Mouse (Mus musculus) liver, postnatal 0 days (tissue): ENCODE data around the gene Slc39a11. TPM values are rescaled to one million over a fixed set of nuclear protein-coding genes. Genes with fewer than 3 reads are reported as not detected.

ENCODE experiments used
- ATAC-seq: fragments of 200-750 bp; cut with Nextera tagmentation; 2 replicates; pipeline ENCODE4 v1.8.0; 2017; ENCODE audit warnings: mild to moderate bottlenecking, moderate library complexity
- DNase-seq: peaks from one replicate; pipeline ENCODE4 v3.0.0-alpha.2; 2016
- H3K27ac ChIP-seq: fragments of 300-500 bp; sonication (generic); 2 replicates; pipeline ENCODE4 v1.5.1; 2014; ENCODE audit warnings: antibody characterized with exemption, moderate library complexity, mild to moderate bottlenecking, low read depth
- H3K27me3 ChIP-seq: fragments of 300-500 bp; sonication (generic); 2 replicates; pipeline ENCODE4 v1.6.1; 2014; ENCODE audit warnings: low read length, control low read depth, mixed read lengths; ENCODE audit not compliant: insufficient read depth
- H3K36me3 ChIP-seq: fragments of 300-500 bp; sonication (generic); replicated peaks from 2 replicates; pipeline ENCODE4 v1.6.1; 2014; ENCODE audit warnings: mild to moderate bottlenecking, control low read depth, low read length, moderate library complexity, mixed read lengths; ENCODE audit not compliant: insufficient read depth
- H3K4me1 ChIP-seq: fragments of 300-500 bp; sonication (generic); 2 replicates; pipeline ENCODE4 v1.6.1; 2014; ENCODE audit warnings: antibody characterized with exemption, mild to moderate bottlenecking, control low read depth; ENCODE audit not compliant: insufficient read depth
- H3K4me2 ChIP-seq: fragments of 300-500 bp; sonication (generic); 2 replicates; pipeline ENCODE4 v1.6.1; 2014; ENCODE audit warnings: low read depth, mild to moderate bottlenecking, low read length, moderate library complexity, mixed read lengths
- H3K4me3 ChIP-seq: fragments of 300-500 bp; sonication (generic); 2 replicates; pipeline ENCODE4 v1.5.1; 2014; ENCODE audit warnings: low read depth, low read length
- H3K9ac ChIP-seq: fragments of 300-500 bp; sonication (generic); replicated peaks from 2 replicates; pipeline ENCODE4 v1.6.1; 2014; ENCODE audit warnings: mild to moderate bottlenecking, moderate library complexity
- H3K9me3 ChIP-seq: fragments of 300-500 bp; sonication (generic); 2 replicates; pipeline ENCODE4 v1.6.1; 2016; ENCODE audit warnings: mild to moderate bottlenecking, control low read depth, low read length, mixed read lengths
- CTCF ChIP-seq: sonication (generic); IDR thresholded peaks from 2 replicates; pipeline ENCODE4 v1.5.1; 2016; ENCODE audit warnings: antibody characterized with exemption, low read depth
- EP300 ChIP-seq: IDR thresholded peaks from 2 replicates; pipeline ENCODE4 v1.6.1; 2016; ENCODE audit warnings: antibody characterized with exemption, low read depth, mild to moderate bottlenecking
- WGBS: fragments of 180-500 bp; shearing (Covaris S2); extraction: QIAGEN DNeasy Blood & Tissue Kit; methylation state at CpG from one replicate; pipeline ENCODE4 v1.1.7; 2014; ENCODE audit not compliant: insufficient replicate concordance; 5-methylcytosine and 5-hydroxymethylcytosine counted together
- polyA plus RNA-seq: library from polyadenylated mRNA; unstranded; fragments of >200 nt; fragmentation: Nextera tagmentation; extraction: Ambion mirVana; gene quantifications from 2 replicates; pipeline ENCODE4 v1.2.1, GENCODE M21; 2015

The Slc39a11 gene
- polyA plus RNA-seq, 1 experiment from 2014 or later, result 10.9 TPM

DNA sequence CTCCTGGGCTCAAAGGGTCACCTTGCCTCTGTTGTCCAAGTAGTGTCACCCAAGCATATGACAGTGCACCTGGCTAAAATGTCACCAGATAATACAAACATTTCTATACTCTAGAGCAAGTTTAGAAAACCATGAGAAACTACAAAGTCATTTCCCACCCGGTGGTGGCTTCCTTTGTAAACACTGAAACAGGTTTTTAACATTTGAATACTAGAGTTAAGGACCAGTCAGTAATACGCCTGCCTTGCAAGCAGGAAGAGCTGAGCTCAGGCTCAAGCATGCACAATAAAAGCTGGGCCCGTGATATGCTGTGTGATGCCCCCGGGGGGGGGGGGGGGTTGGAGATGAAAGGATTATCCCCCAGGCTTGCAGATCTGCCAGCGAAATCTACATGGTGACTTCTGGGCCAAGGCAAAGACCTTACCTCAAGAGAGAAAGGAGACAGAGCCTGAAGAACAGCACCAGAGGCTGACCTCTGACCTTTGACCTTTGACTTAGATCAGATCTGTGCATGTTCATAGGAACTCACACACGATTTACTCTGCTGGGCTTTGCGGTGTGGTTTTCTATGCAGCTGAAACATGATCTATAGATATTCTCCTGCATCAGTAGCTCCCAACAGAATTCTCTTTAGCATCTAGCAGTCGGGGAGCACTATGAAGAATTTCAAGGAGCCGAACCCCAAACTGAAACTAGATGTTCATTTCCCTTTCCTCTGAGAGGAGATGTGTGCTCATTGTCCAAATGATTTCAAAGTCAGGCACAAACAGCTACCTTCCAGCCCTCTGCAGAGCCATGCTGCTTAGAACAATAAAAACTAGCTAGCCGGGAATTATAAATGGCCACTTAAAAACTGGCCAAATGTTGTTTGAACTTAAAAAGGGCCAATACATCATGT lies 267.0 kb downstream of the Slc39a11 start:
- Histone ChIP-seq H3K36me3 (no peaks in the 10 kb centered on the region), H3K9me3 (no peaks in the 10 kb centered on the region), H3K4me1 (no peaks in the 10 kb centered on the region), H3K27ac (no peak overlapping the region), H3K4me3 (no peak overlapping the region), H3K4me2 (no peak overlapping the region), H3K27me3 (no peaks in the 10 kb centered on the region), H3K9ac (no peak overlapping the region)
- DNase-seq (no peak), ATAC-seq (no peak)
- WGBS, result 57% methylated on average over 10 of the region's 10 CpGs
- no peak for TF ChIP-seq EP300
- no peak for TF ChIP-seq CTCF

DNA sequence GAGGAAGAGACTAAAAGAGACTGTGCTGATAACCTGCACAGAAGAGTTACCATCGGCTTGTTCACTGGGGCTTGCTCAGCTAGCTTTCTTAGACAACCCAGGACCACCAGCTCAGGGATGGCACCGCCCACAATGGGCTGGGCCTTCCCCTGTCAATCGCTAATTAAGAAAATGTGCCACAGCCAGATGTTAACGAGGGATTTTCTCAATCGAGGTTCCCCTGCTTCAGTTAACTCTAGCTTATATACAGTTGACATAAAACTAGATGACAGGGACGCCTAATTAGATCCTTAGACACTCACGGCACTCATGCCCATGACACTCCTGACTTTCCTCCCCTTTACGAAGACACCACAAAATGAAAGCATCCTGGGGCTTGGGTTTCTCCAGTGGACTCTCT lies 268.3 kb downstream of the Slc39a11 start:
- no peak for DNase-seq
- WGBS, result 78% methylated on average over 8 of the region's 8 CpGs
- TF ChIP-seq EP300, result no peak
- TF ChIP-seq CTCF, result no peak
- Histone ChIP-seq H3K27me3 (no peaks in the 10 kb centered on the region), H3K4me3 (no peak overlapping the region), H3K36me3 (no peaks in the 10 kb centered on the region; the same call in 1 of the 2 replicates), H3K4me1 (no peaks in the 10 kb centered on the region), H3K27ac (no peak overlapping the region), H3K4me2 (no peak overlapping the region), H3K9ac (no peak overlapping the region), H3K9me3 (no peaks in the 10 kb centered on the region)
- no peak for ATAC-seq

- Histone ChIP-seq H3K27me3 (no peaks in the 10 kb centered on the region), H3K4me2 (no peak overlapping the region), H3K4me1 (no peaks in the 10 kb centered on the region), H3K9me3 (0 out of 2 replicates have a peak, but pooled peaks cover 3% of the 10 kb centered on the region), H3K36me3 (no peaks in the 10 kb centered on the region; the same call in 1 of the 2 replicates), H3K4me3 (no peak overlapping the region), H3K27ac (no peak overlapping the region), H3K9ac (no peak overlapping the region)
- 84% methylated on average over 9 of the region's 9 CpGs for WGBS
- TF ChIP-seq CTCF (no peak), EP300 (no peak)
- ATAC-seq, result no peak
- no peak for DNase-seq
Measured at GRCm38 (mm10) chr11:113378867-113379266, 271.0 kb downstream of the Slc39a11 start.

DNA sequence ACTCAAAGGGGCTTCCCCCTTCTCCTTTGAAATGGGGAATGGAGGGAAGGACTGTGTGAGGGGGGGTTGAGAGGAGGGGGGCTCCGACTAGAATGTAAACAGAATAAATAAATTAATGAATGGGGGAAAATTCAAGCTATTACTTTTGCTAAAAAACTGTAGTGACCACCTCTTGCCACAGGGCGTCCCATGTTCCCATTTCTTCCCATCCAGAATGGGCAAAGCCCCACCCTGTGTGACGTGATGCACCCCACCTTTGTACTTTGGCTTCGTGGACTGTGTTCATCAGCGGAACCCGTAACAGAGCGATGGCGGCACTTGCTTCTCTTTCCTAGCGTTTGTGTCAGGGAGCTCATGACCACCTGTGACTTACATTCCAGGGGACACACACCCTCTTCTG lies 273.8 kb downstream of the Slc39a11 start:
- Histone ChIP-seq H3K4me1 (no peaks in the 10 kb centered on the region), H3K36me3 (no peaks in the 10 kb centered on the region; the same call in 1 of the 2 replicates), H3K4me2 (no peak overlapping the region), H3K4me3 (no peak overlapping the region), H3K27me3 (no peaks in the 10 kb centered on the region), H3K9me3 (0 out of 2 replicates have a peak, but pooled peaks cover 3% of the 10 kb centered on the region), H3K9ac (no peak overlapping the region), H3K27ac (no peak overlapping the region)
- 79% methylated on average over 9 of the region's 9 CpGs for WGBS
- no peak for TF ChIP-seq CTCF
- TF ChIP-seq EP300, result no peak
- no peak for ATAC-seq
- no peak for DNase-seq

DNA sequence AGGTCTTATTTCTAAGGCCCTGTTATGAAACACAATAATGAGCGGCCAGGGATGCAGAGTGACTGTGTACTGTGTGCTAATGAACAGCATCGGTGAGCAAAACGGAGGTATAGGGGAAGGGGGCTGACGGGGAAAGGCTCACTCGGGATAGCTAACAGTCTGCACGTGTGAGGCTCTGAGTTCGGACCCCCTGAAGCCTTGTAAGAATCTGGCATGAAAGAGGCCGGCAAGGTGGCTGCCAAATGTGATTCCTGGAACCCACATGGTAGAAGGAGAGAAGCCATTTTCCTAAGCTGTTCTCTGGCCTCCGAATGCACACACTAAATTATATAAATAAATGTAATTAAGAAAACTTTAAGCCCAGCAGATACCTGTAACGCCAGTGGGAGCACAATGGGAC lies 276.0 kb downstream of the Slc39a11 start:
- no peak overlapping the region for H3K4me2 ChIP-seq
- H3K27ac ChIP-seq, result no peak overlapping the region
- no peak overlapping the region for H3K4me3 ChIP-seq
- no peaks in the 10 kb centered on the region; the same call in 1 of the 2 replicates for H3K36me3 ChIP-seq
- no peak for DNase-seq
- ATAC-seq, result no peak
- TF ChIP-seq CTCF, result no peak
- H3K9me3 ChIP-seq, result 0 out of 2 replicates have a peak, but pooled peaks cover 3% of the 10 kb centered on the region
- no peaks in the 10 kb centered on the region for H3K27me3 ChIP-seq
- H3K9ac ChIP-seq, result no peak overlapping the region
- no peaks in the 10 kb centered on the region for H3K4me1 ChIP-seq
- WGBS, result 83% methylated on average over 10 of the region's 10 CpGs

DNA sequence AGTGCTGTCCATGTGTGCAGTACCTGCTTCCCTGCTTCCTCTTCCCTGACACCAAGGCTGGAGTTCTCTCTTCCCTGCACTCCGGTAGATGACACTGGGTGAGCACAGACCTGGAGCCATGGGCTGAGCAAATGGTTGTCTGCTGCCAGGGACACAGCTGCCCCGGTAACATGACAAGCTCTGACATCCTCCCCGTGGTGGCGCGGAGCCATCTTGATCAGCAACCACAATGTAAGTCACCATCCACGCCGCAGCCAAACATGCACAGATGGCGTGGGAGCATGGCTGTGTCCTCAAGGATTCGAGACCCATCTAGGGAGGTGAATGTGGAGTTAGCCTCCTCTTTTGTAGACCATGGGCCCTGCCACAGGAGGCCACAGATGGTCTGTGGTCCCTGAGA lies 276.5 kb downstream of the Slc39a11 start:
- 90% methylated on average over 9 of the region's 9 CpGs for WGBS
- H3K4me2 ChIP-seq, result no peak overlapping the region
- no peak overlapping the region for H3K27ac ChIP-seq
- no peaks in the 10 kb centered on the region for H3K4me1 ChIP-seq
- H3K9ac ChIP-seq, result no peak overlapping the region
- no peaks in the 10 kb centered on the region; the same call in 1 of the 2 replicates for H3K36me3 ChIP-seq
- no peak overlapping the region for H3K4me3 ChIP-seq
- ATAC-seq (no peak), DNase-seq (no peak)
- H3K27me3 ChIP-seq, result no peaks in the 10 kb centered on the region
- no peak for TF ChIP-seq CTCF
- TF ChIP-seq EP300, result no peak
- 0 out of 2 replicates have a peak, but pooled peaks cover 3% of the 10 kb centered on the region for H3K9me3 ChIP-seq
